Mouse (Mus musculus): ENCODE data around the gene Foxn2. TPM values are rescaled to one million over a fixed set of nuclear protein-coding genes. Genes with fewer than 3 reads are reported as not detected.
A peak's percentile ranks its signal among the peaks of the same experiment; 100 is the strongest.

The Foxn2 gene
- polyA plus RNA-seq, 1 experiment from 2014 or later: 9.8 TPM

DNA sequence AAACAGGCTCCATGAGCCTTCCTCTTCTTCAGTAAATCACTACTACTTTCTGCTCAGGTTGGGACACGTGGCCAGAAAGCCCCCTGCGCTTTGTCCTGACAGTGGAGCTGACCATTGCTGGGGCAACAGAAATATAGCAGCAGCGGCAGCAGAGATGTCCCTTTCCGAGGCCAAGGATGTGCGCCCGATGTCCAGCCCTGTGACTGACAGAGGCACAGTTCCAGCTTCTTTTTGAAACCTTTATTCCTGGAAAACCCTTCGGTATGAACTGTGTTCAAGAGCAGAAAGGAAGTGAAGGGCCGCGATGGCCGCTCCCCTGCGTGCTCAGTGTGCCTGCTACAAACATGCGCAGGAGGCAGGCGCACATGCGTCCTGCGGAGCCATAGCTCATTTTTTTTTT is 65.4 kb downstream of the Foxn2 start:
- ATAC-seq (ENCODE audit: insufficient number of reproducible peaks, low FRiP score, low TSS enrichment, low read depth): no peak
- no peak overlapping the region for H3K9ac ChIP-seq (ENCODE audit: low read length)
- H3K27ac ChIP-seq (replicated peaks; ENCODE audit: low read depth, low read length): no peak overlapping the region
- no peaks in the 10 kb centered on the region for H3K9me3 ChIP-seq (ENCODE audit: control insufficient read depth, low read length)
- H3K4me3 ChIP-seq (ENCODE audit: low read depth, low read length): no peak overlapping the region
- H3K4me1 ChIP-seq (ENCODE audit: control insufficient read depth, insufficient read depth, low read length): peaks cover 7% of the 10 kb centered on the region; the same call in 1 of the 2 replicates
- H3K36me3 ChIP-seq (ENCODE audit: control insufficient read depth, insufficient read depth, low read length): no peaks in the 10 kb centered on the region
- H3K27me3 ChIP-seq (ENCODE audit: control insufficient read depth, insufficient read depth, low read length): no peaks in the 10 kb centered on the region
- 90% methylated on average over 15 of the region's 15 CpGs for WGBS
- no peak overlapping the region for H3K4me2 ChIP-seq (ENCODE audit: low read depth, severe bottlenecking)
- DNase-seq (ENCODE audit: low spot score): no peak

DNA sequence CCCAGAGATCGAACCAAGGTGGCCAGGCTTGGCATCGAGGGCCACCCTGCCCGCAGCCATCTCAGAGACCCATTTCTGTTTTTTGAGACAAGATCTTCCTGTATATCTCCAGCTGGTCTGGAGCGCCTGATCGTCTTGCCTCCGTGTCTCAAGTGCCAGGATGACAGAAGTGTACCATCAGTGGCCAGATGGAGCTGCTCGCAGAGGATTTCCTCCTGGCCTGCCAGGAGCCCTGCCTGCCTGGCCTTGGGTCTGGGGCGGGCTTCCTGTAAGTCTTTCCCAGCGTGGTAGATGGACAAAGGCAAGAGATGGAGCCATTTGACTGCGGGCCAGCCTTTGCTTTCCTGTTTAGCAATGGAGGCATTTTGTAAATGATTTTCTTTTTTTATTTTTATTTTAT is 66.9 kb downstream of the Foxn2 start:
- DNase-seq (ENCODE audit: low spot score): no peak
- Histone ChIP-seq H3K9me3 (ENCODE audit: control insufficient read depth, low read length) (no peaks in the 10 kb centered on the region), H3K36me3 (ENCODE audit: control insufficient read depth, insufficient read depth, low read length) (no peaks in the 10 kb centered on the region), H3K4me3 (ENCODE audit: low read depth, low read length) (no peak overlapping the region), H3K4me2 (ENCODE audit: low read depth, severe bottlenecking) (no peak overlapping the region), H3K27me3 (ENCODE audit: control insufficient read depth, insufficient read depth, low read length) (no peaks in the 10 kb centered on the region), H3K9ac (ENCODE audit: low read length) (no peak overlapping the region), H3K27ac (replicated peaks; ENCODE audit: low read depth, low read length) (no peak overlapping the region), H3K4me1 (ENCODE audit: control insufficient read depth, insufficient read depth, low read length) (peaks cover 7% of the 10 kb centered on the region; the same call in 1 of the 2 replicates)
- no peak for ATAC-seq (ENCODE audit: insufficient number of reproducible peaks, low FRiP score, low TSS enrichment, low read depth)
- 89% methylated on average over 10 of the region's 10 CpGs for WGBS

DNA sequence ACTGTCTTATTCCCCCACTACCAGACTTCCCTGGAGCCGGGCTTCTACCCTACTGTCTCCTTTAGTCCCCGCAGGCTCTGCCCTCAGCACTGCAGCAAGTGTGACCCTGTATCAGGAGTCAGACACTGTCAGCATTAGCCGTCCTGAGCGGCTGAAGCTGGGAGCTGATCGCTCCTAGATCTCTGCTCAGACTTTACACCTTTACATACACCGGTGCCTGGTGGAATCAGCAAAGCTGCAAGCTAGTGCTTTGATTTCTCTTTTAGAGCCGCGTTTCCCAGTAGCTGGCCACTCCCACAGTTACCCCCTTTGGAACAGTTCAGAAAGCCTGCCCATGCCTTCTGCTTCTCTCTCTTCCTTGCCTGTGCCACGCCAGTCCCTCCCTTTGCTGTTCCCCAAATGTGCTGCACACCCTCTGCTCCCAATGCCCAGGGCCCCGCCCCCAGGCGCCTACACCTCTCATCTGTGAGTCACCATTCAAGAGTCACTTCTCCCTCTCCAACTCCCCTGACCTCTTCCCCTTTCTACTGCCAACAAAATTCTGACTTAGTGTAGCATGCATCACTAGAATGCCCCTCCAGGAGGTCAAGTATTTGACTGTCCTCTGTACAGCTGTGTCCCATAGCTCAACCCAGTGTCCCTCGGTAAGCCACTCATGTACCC is 68.5 kb downstream of the Foxn2 start:
- WGBS: 33% methylated on average over 12 of the region's 12 CpGs
- peaks cover 7% of the 10 kb centered on the region; the same call in 1 of the 2 replicates for H3K4me1 ChIP-seq (ENCODE audit: control insufficient read depth, insufficient read depth, low read length)
- H3K9ac ChIP-seq (ENCODE audit: low read length): peak overlapping the region; percentile 22; the same call in 1 of the 2 replicates
- no peaks in the 10 kb centered on the region for H3K9me3 ChIP-seq (ENCODE audit: control insufficient read depth, low read length)
- no peak; the same call in 1 of the 2 replicates for ATAC-seq (ENCODE audit: insufficient number of reproducible peaks, low FRiP score, low TSS enrichment, low read depth)
- H3K4me3 ChIP-seq (ENCODE audit: low read depth, low read length): no peak overlapping the region
- peak; percentile 38 for DNase-seq (ENCODE audit: low spot score)
- H3K4me2 ChIP-seq (ENCODE audit: low read depth, severe bottlenecking): no peak overlapping the region
- no peaks in the 10 kb centered on the region for H3K36me3 ChIP-seq (ENCODE audit: control insufficient read depth, insufficient read depth, low read length)
- no peaks in the 10 kb centered on the region for H3K27me3 ChIP-seq (ENCODE audit: control insufficient read depth, insufficient read depth, low read length)
- H3K27ac ChIP-seq (replicated peaks; ENCODE audit: low read depth, low read length): no peak overlapping the region

DNA sequence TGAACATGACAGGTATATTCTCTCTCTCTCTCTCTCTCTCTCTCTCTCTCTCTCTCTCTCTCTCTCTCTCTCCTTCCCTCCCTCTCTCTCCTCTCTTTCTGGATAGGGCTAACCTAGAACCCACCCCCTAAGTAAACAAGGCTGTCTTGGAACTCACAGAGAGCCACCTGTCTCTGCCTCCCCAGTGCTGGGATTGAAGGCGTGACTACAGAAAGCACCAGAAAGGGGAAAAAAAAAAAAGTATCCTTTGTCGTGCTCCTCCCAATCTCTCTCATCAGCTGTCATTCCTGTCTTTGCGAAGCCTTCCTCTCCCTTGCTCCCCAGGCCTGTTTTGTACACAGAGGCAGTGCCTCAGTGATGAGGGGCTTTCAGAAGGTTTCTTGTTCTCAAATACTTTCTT is 69.5 kb downstream of the Foxn2 start:
- Histone ChIP-seq H3K4me1 (ENCODE audit: control insufficient read depth, insufficient read depth, low read length) (peaks cover 7% of the 10 kb centered on the region; the same call in 1 of the 2 replicates), H3K9me3 (ENCODE audit: control insufficient read depth, low read length) (no peaks in the 10 kb centered on the region), H3K4me3 (ENCODE audit: low read depth, low read length) (no peak overlapping the region), H3K9ac (ENCODE audit: low read length) (no peak overlapping the region), H3K36me3 (ENCODE audit: control insufficient read depth, insufficient read depth, low read length) (no peaks in the 10 kb centered on the region), H3K27me3 (ENCODE audit: control insufficient read depth, insufficient read depth, low read length) (no peaks in the 10 kb centered on the region), H3K27ac (replicated peaks; ENCODE audit: low read depth, low read length) (no peak overlapping the region), H3K4me2 (ENCODE audit: low read depth, severe bottlenecking) (no peak overlapping the region)
- ATAC-seq (ENCODE audit: insufficient number of reproducible peaks, low FRiP score, low TSS enrichment, low read depth) (no peak), DNase-seq (ENCODE audit: low spot score) (no peak)
- WGBS: 87% methylated on average over 3 of the region's 3 CpGs

DNA sequence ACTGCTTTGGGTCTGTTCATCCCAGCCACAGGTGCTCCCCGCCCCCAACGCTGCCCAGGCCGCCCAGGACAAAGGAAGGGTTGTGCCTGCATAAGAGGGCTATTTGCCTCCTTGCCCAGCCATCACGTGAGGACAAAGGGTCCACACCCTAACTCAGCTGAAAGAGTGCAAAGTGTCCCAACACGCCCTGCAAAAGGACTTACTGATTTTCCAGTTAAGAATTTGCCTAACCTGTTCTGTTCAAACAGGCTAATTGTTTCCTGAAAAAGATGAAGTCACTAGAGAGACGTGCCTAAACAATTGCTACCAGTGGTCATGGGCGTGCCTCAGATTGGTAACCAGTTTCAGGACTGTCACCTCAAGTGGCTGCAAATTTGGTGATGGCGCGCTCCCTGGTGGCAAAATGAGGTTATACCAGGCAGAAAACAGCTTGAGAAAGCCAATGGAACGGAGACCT is 70.6 kb downstream of the Foxn2 start:
- DNase-seq (ENCODE audit: low spot score) (peak; percentile 92), ATAC-seq (ENCODE audit: insufficient number of reproducible peaks, low FRiP score, low TSS enrichment, low read depth) (peak; percentile 34; the same call in 1 of the 2 replicates)
- 0 out of 2 replicates have a peak, but pooled peaks cover 3% of the 10 kb centered on the region for H3K4me1 ChIP-seq (ENCODE audit: control insufficient read depth, insufficient read depth, low read length)
- no peak overlapping the region for H3K4me3 ChIP-seq (ENCODE audit: low read depth, low read length)
- H3K27me3 ChIP-seq (ENCODE audit: control insufficient read depth, insufficient read depth, low read length): no peaks in the 10 kb centered on the region
- H3K27ac ChIP-seq (replicated peaks; ENCODE audit: low read depth, low read length): no peak overlapping the region
- H3K9ac ChIP-seq (ENCODE audit: low read length): no peak overlapping the region; the same call in 1 of the 2 replicates
- H3K36me3 ChIP-seq (ENCODE audit: control insufficient read depth, insufficient read depth, low read length): no peaks in the 10 kb centered on the region
- no peaks in the 10 kb centered on the region for H3K9me3 ChIP-seq (ENCODE audit: control insufficient read depth, low read length)
- WGBS: 16% methylated on average over 10 of the region's 10 CpGs
- H3K4me2 ChIP-seq (ENCODE audit: low read depth, severe bottlenecking): 0 out of 2 replicates have a peak overlapping the region, but pooled peaks have one; percentile 12

DNA sequence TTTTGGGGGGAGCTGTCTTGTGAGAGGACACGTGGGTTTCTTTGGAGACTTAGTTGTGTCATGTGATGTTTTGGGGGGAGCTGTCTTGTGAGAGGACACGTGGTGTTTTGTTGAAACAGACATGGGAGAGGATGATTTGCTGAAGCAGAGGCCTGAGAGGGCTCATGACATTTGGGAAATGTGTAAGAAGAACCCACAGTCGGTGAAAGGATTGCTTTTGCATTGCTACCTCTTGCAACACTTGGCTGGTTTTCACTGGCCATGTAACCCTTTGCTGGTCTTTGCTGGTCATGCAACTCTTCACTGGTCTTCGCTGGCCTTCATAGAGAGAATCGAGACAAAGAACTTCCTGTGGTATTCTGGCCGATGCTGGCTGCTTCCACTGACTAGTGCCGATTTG is 76.0 kb downstream of the Foxn2 start:
- ATAC-seq (ENCODE audit: insufficient number of reproducible peaks, low FRiP score, low TSS enrichment, low read depth): no peak
- WGBS: 87% methylated on average over 7 of the region's 7 CpGs
- H3K27me3 ChIP-seq (ENCODE audit: control insufficient read depth, insufficient read depth, low read length): no peaks in the 10 kb centered on the region

DNA sequence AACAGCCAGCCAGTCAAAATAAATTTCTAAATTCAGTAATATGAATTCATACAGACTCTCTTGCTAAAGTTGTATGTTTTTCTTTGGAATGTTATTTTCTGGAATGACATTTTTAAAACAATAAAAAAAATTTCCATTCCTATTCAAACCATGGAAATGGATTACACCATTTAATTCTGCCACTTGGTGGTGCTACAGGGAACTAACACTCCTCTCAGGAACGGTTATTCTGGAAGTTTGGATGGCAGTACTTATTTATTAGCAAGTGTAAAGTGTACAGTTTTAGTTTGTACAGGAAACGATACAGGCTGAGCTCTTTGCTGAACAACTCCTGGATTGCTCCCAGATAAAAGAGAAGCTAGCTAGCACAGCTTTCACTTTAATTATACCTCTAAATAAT is 87.3 kb downstream of the Foxn2 start:
- Histone ChIP-seq H3K4me1 (ENCODE audit: control insufficient read depth, insufficient read depth, low read length) (no peaks in the 10 kb centered on the region), H3K27ac (replicated peaks; ENCODE audit: low read depth, low read length) (no peak overlapping the region), H3K9ac (ENCODE audit: low read length) (no peak overlapping the region), H3K27me3 (ENCODE audit: control insufficient read depth, insufficient read depth, low read length) (no peaks in the 10 kb centered on the region), H3K9me3 (ENCODE audit: control insufficient read depth, low read length) (no peaks in the 10 kb centered on the region), H3K4me2 (ENCODE audit: low read depth, severe bottlenecking) (no peak overlapping the region), H3K36me3 (ENCODE audit: control insufficient read depth, insufficient read depth, low read length) (no peaks in the 10 kb centered on the region), H3K4me3 (ENCODE audit: low read depth, low read length) (no peak overlapping the region)
- DNase-seq (ENCODE audit: low spot score) (no peak), ATAC-seq (ENCODE audit: insufficient number of reproducible peaks, low FRiP score, low TSS enrichment, low read depth) (no peak)
- WGBS: 48% methylated on average over 2 of the region's 2 CpGs

More for the DNA sequence above, 76.0 kb downstream of the Foxn2 start:
- DNase-seq (ENCODE audit: low spot score): no peak
- no peak overlapping the region for H3K9ac ChIP-seq (ENCODE audit: low read length)
- no peak overlapping the region for H3K4me3 ChIP-seq (ENCODE audit: low read depth, low read length)
- no peak overlapping the region for H3K27ac ChIP-seq (replicated peaks; ENCODE audit: low read depth, low read length)
- H3K4me2 ChIP-seq (ENCODE audit: low read depth, severe bottlenecking): no peak overlapping the region
- H3K36me3 ChIP-seq (ENCODE audit: control insufficient read depth, insufficient read depth, low read length): no peaks in the 10 kb centered on the region
- no peaks in the 10 kb centered on the region for H3K4me1 ChIP-seq (ENCODE audit: control insufficient read depth, insufficient read depth, low read length)
- no peaks in the 10 kb centered on the region for H3K9me3 ChIP-seq (ENCODE audit: control insufficient read depth, low read length)

DNA sequence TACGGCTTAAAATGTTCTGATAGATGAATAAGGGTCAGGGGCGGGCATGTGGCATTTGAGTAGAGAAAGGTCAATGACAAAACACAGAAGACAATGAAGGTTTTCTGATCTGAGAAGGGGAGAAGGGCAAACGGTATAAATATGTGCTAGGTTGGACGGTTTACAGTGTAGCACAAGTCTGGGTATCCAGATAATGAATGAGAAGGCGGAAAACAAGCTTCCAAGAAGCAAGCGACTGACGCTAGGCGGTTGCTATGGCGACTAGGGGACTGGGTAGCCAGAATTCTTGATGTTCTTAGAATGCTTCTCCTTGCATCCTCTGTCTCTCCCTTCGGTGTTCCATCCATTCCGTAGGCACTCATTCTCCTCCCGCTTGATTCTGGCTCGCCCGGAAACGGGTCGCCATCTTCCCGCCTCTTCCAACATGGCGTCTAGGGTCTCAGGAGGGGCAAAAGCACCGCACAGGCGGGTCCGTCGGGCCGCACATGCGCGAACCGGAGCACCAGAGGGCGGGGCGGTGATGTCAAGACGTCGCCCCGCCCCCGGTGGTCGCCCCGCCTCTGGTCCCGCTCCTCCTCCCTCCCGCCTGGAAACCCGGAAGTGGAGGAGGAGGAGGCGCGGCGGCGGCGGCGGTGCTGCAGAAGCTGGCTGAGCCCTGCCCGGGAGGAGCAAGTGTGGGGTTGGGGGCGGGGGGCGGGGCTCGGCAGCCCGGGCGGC is 89.2 kb downstream of the Foxn2 start, which contains the start of gene Ppp1r21:
Gene Ppp1r21 (plus strand): TSS at position 600 of the 717 bp plus-strand sequence.
- no peaks in the 10 kb centered on the region for H3K36me3 ChIP-seq (ENCODE audit: control insufficient read depth, insufficient read depth, low read length)
- H3K27ac ChIP-seq (replicated peaks; ENCODE audit: low read depth, low read length): no peak within 1 kb of the TSS
- no peaks in the 10 kb centered on the region for H3K27me3 ChIP-seq (ENCODE audit: control insufficient read depth, insufficient read depth, low read length)
- no peaks in the 10 kb centered on the region for H3K4me1 ChIP-seq (ENCODE audit: control insufficient read depth, insufficient read depth, low read length)
- H3K4me2 ChIP-seq (ENCODE audit: low read depth, severe bottlenecking): peak within 1 kb of the TSS; percentile 44
- DNase-seq (ENCODE audit: low spot score) (peak; percentile 99), ATAC-seq (ENCODE audit: insufficient number of reproducible peaks, low FRiP score, low TSS enrichment, low read depth) (peak; percentile 97)
- H3K4me3 ChIP-seq (ENCODE audit: low read depth, low read length): peak within 1 kb of the TSS; percentile 56
- peak within 1 kb of the TSS; percentile 71 for H3K9ac ChIP-seq (ENCODE audit: low read length)
- no peaks in the 10 kb centered on the region for H3K9me3 ChIP-seq (ENCODE audit: control insufficient read depth, low read length)
- 7% methylated on average over 45 of the region's 49 CpGs for WGBS
